Mouse (Mus musculus): ENCODE measurements at regions not wholly inside any gene's neighbourhood (a gene's known extent, or its start where the extent isn't known, plus 50 kb on each side); places are given as distances from the start of the nearest gene placed in this dataset.

DNA sequence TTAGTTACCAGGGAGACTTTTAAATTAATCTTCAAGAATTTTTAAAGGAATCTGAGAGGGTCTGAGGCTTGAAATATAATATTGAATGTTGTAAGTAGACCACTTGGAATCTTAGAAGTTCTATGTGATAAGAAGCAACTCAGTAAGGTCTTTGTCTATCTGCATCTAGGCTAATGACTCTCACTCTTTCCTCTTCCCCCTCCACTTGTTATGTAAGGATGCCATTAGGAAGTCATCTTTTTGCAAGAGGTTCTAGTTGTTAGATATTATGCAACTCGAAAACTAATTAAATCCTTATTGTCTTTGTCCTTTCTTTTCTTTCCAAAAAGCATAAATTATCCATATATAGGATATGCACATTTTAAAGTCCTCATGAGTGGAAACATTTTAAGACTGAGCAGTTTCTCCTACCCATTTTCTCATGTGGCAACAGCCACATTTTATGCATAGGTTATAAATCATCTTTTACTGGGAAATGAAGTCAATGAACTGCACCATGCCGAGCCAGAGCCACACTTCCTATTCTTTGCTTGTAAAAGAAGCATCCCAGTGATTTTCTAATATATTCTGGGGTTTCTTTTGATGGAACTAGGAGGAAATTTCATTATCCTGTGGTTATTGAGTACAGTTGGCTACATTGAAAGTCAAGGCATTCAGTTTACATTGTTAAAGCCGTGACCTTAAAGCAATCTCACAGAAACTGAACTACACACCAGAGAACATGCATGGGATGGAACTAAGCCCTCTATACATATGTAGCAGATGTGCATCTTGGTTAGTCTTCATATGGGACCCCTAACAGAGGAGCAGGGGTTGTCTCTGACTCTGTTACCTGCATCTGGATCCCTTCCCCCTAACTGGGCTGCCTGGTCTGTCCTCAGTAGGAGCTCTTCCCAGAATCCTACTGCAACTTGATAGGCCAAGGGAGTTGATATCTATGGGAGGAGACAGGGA is 230.8 kb downstream of the Ahr start:
- no peak for TF ChIP-seq CTCF (IDR thresholded peaks at IDR 0.05; ENCODE audit: extremely low read depth, insufficient read depth, low read length)
- no peak for TF ChIP-seq POLR2A (IDR thresholded peaks at IDR 0.05; ENCODE audit: extremely low read depth, insufficient read depth, low read length)

Measured in cortical plate, adult 2 months (tissue).